Mouse (Mus musculus) hindbrain, embryonic 16.5 days (tissue): ENCODE results near the gene Stoml3. TPM values are rescaled to one million over a fixed set of nuclear protein-coding genes. Genes with fewer than 3 reads are reported as not detected.

Source experiments
- ATAC-seq: fragments of 200-750 bp; cut with Nextera tagmentation; 2 replicates; pipeline ENCODE4 v1.8.0; 2017; ENCODE audit warnings: moderate TSS enrichment, moderate library complexity
- H3K27ac ChIP-seq: fragments of 300-500 bp; sonication (generic); 2 replicates; pipeline ENCODE4 v1.5.1; 2014; ENCODE audit warnings: low read depth, mild to moderate bottlenecking, control low read depth, low read length, moderate library complexity
- H3K27me3 ChIP-seq: fragments of 300-500 bp; sonication (generic); replicated peaks from 2 replicates; pipeline ENCODE4 v1.6.1; 2014; ENCODE audit warnings: low read length; ENCODE audit not compliant: control insufficient read depth, insufficient read depth
- H3K36me3 ChIP-seq: fragments of 300-500 bp; sonication (generic); 2 replicates; pipeline ENCODE4 v1.6.1; 2014; ENCODE audit warnings: mild to moderate bottlenecking, low read length, moderate library complexity, mixed read lengths; ENCODE audit not compliant: control insufficient read depth, insufficient read depth
- H3K4me1 ChIP-seq: fragments of 300-500 bp; sonication (generic); 2 replicates; pipeline ENCODE4 v1.6.1; 2014; ENCODE audit warnings: low read depth, low read length; ENCODE audit not compliant: control insufficient read depth, insufficient read depth
- H3K4me2 ChIP-seq: fragments of 300-500 bp; sonication (generic); 2 replicates; pipeline ENCODE4 v1.6.1; 2014; ENCODE audit warnings: mild to moderate bottlenecking, low read length, control low read depth, moderate library complexity
- H3K4me3 ChIP-seq: fragments of 300-500 bp; sonication (generic); 2 replicates; pipeline ENCODE4 v1.5.1; 2014; ENCODE audit warnings: mild to moderate bottlenecking, low read length, control low read depth, moderate library complexity
- H3K9ac ChIP-seq: fragments of 300-500 bp; sonication (generic); 2 replicates; pipeline ENCODE4 v1.6.1; 2014; ENCODE audit warnings: low read depth, mild to moderate bottlenecking, control low read depth, low read length, moderate library complexity
- H3K9me3 ChIP-seq: fragments of 300-500 bp; sonication (generic); 2 replicates; pipeline ENCODE4 v1.6.1; 2014; ENCODE audit warnings: mild to moderate bottlenecking, low read length, moderate library complexity; ENCODE audit not compliant: control insufficient read depth
- WGBS: fragments of 180-500 bp; shearing (Covaris S2); extraction: QIAGEN DNeasy Blood & Tissue Kit; methylation state at CpG from one replicate; pipeline ENCODE4 v1.1.7; 2014; 5-methylcytosine and 5-hydroxymethylcytosine counted together
- polyA plus RNA-seq: library from polyadenylated mRNA; unstranded; fragments of >200 nt; fragmentation: Nextera tagmentation; extraction: Ambion mirVana; gene quantifications from 2 replicates; pipeline ENCODE4 v1.2.1, GENCODE M21; 2015

The Stoml3 gene
- polyA plus RNA-seq, 1 experiment from 2014 or later = not detected

DNA sequence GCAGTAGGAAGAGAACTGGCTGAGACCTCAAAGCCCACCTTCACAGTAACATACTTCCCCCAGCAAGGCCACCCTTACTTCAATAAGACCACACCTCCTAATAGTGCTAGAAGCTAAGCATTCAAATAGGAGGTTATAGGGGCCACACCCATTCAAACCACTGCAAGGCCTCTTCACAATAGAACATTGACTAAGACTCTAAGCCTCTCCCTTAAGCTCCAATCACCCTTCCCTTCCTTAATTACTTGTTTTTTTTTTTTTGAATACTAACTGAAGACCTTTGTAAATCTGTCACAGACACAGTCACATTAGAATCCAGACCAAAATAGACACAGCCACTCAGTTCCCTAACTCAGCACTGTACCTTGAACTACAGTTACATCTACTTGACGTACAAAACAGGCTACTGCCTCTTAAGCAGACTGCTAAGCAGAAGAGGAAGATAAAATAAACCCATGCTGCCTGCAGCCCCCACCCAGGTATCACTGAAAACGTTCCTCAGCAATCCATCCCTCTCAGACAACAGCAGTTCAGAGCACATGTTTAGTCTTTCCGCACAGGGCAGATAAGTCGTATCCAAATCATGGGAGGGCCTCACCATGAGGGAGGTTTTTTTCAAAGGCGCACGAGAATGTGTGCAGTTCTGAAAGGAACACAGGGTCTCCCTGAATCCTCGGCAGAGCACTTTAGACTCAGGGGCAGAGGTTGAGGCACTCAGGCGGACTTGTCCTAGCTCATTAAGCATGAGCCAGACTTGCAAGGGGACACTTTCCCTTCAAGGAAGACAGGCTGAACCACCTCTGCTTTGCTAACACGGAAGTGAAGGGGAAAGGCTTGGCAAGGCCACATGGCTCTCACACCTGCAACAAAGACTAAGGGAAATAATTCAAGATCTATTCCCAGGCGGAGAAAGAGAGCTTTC is 66.8 kb downstream of the Stoml3 start:
- H3K36me3 ChIP-seq = no peaks in the 10 kb centered on the region
- 63% methylated on average over 10 of the region's 10 CpGs for WGBS
- no peak overlapping the region for H3K27ac ChIP-seq
- H3K4me1 ChIP-seq = no peaks in the 10 kb centered on the region; the same call in 1 of the 2 replicates
- no peak overlapping the region for H3K9ac ChIP-seq
- no peaks in the 10 kb centered on the region for H3K9me3 ChIP-seq
- no peak overlapping the region for H3K4me2 ChIP-seq
- ATAC-seq = no peak
- no peak overlapping the region for H3K4me3 ChIP-seq
- H3K27me3 ChIP-seq = no peaks in the 10 kb centered on the region

DNA sequence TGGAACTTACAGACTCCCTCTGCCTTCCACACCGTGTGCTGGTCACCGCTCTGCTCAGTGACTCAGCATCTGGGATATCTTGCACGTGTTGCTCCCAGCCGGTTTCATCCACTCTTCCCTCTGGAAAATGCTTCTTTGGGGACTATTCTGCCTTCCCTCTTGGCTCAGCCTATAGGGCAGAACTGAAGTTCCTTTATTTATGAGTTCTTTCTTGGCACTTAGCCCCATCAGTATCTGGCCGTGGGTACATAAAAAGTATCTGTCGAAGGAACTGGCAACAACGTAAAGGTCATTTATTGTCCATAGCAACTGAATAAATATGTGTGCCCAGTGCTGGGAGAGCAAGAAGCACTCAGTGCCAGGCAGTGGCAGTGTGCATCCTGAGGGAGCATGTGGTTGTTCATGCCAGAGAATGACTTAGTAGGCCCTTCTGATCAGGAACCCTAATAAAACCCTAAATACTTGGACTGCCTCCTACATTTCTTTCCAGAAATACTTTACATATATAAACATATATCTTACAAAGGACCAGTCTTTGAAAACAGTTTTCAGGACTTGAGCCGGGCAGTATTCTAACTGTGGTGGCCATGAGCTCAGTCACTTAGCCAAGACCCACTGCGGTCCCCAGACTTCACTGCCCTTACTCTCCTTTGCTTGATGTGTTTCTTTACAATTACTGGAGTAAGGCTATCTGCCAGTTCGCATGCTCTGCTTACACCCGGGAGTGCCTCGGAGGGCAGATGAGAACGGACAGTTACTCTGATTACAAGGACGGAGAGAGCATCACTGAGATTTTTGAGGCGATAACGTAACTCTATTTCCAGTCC is 69.1 kb downstream of the Stoml3 start:
- Histone ChIP-seq H3K4me2 (no peak overlapping the region), H3K27me3 (no peaks in the 10 kb centered on the region), H3K4me3 (no peak overlapping the region), H3K9me3 (no peaks in the 10 kb centered on the region), H3K4me1 (no peaks in the 10 kb centered on the region; the same call in 1 of the 2 replicates), H3K36me3 (no peaks in the 10 kb centered on the region), H3K9ac (no peak overlapping the region), H3K27ac (no peak overlapping the region)
- ATAC-seq = peak; percentile 89
- WGBS = 68% methylated on average over 16 of the region's 16 CpGs

Other genes with a start within 250 kb of the Stoml3 start
- 8.1 and 9.3 TPM in 2 replicates for gene Nhlrc3, start 25.3 kb upstream of the Stoml3 start, polyA plus RNA-seq
- gene Proser1, start 25.0 kb upstream of the Stoml3 start, polyA plus RNA-seq = 13.5 and 16.1 TPM in 2 replicates
- gene Frem2, start 168.7 kb downstream of the Stoml3 start, polyA plus RNA-seq = 1.7 TPM in 2 replicates